Mouse (Mus musculus) thymus, postnatal 14 days (tissue): ENCODE data around the gene Slc43a2.
"Not testable (repeated sequence)": the region's sequence is repeated elsewhere in the genome, so short reads cannot be mapped to it uniquely, and the experiment has no call there.

Experiments used
- DNase-seq: peaks from one replicate; pipeline ENCODE4 v3.0.0; 2021

The Slc43a2 gene

DNA sequence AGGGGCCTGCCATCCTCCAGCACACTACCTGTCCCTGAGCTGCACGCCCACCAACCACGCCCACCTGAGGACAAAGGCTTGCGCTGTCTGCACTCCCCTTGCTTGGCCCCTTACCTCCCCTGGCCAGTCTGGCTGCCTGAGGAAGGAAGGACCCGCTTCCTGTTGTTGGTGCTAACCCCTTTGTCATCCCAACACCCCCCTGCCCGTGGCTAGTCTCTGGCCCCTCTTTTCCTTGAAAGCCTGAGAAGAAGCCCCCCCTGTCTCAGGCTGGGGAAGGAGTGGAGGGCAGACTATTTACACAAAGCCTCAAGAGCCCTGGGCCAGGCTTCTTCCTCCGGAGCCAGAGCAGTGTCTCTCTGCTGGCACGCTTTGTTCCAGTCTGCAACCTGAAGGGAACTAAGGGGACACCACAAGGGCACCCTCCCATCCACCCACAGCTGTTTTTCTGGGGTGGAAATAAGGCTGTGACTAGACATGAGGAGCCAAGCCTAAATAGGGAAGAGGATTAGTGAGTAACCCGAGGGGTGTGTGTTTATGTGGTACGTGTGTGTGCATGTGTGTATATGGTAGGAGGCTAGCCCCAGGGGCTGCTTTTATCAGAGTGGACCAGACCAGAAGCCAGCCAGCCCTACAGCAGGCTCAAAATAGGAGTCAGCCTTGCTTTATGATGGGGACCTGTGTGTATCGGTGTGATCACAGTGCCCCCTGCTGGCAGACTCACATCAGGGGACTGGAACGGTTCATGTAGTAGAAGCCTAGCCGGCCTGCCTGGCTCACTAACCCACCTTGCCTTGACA, 41.6 kb downstream of the Slc43a2 start:
- peak; percentile 94 for DNase-seq

- no peak for DNase-seq
Observed at GRCm38 (mm10) chr11:75574378-75575123, 43.1 kb downstream of the Slc43a2 start.

DNA sequence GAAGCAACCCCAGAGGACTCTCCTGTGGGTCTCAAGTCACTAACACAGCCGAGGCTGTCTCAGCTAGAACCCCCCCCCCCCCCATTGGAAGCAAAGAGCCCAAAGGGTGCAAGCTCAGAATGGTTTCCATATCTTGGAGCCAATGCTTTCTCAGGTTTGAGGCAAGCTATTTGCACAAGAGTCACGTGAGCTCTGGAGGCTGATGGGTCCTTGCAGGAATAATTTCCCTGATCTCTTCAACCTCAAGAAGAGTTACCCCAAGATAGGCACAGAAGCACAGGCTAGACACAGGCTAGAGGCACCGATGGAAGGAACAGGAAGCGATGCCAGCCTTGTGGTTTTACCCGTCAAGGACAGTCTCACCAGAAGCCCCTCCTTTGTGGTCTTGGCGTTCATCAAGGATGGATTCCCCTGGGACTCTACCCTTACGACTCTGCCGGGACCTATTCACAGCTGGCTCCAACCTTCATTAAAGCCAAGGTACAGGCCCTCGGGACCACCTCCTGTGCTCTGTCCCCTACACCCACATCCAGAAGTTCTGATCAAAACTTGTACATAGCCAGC, 44.1 kb downstream of the Slc43a2 start:
- no peak for DNase-seq

DNA sequence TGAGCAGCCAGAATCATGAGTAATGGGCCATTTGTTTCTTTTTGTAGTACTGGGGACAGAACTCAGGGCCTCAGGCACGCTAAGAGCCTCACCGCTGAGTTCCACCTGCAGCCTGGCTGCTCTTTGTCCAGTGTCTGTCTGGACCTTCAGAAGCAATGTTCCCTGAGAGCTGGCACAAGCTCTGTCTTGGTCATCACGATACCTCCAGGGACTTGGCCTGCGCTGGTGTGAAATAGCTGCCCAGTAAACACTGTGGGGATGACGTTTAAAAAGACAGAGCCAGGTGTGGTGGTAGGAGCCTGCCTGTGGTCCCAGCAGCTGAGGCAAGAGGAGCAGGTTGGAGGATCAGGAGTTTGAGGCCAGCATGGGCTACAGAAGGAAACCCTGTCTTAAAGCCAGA, 47.1 kb downstream of the Slc43a2 start:
- no peak for DNase-seq

DNA sequence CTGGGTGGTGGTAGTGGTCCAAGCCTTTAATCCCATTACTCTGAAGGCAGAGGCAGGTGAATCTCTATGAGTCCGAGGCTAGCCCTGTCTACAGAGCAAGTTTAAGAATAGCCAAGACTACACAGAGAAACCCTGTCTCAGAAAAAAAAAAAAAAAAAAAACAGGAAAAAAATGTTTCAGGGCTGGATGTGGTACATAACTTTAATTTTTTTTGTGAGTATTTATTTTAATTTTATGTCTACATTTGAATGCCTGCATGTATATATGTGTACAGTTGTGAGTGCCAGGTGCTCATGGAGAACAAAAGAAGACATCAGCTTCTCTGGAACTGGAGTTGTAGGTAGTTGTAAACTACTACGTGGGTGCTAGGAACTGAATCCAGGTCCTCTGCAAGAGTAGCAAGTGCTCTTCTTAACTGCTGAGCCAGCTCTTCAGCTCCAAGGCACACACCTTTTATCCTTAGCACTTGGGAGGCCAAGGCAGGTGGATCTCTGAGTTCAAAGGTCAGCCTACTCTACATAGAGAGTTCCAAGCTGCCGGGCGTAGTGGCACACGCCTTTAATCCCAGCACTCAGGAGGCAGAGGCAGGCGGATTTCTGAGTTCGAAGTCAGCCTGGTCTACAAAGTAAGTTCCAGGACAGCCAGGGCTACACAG, 50.1 kb downstream of the Slc43a2 start:
- DNase-seq = no peak

DNA sequence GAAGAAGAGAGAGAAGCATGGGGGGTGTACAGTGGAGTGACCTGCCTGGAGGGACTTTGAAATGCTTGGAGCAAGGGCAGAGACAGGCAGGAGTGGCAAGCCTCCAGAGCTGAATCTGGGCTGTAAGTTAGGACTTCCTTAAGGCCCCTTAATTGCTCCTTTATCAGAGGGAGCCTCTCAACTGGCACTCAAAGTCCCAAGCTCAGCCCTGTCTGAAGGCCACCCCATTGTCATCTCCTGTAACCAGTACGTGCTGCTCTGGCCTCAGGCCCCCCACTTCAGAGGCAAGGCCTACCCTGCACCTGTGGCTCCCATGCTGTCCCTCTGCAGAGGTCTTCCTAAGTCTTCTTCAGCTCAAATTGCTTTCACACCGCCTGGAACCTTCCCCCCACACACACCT, 52.0 kb downstream of the Slc43a2 start:
- DNase-seq = no peak

DNA sequence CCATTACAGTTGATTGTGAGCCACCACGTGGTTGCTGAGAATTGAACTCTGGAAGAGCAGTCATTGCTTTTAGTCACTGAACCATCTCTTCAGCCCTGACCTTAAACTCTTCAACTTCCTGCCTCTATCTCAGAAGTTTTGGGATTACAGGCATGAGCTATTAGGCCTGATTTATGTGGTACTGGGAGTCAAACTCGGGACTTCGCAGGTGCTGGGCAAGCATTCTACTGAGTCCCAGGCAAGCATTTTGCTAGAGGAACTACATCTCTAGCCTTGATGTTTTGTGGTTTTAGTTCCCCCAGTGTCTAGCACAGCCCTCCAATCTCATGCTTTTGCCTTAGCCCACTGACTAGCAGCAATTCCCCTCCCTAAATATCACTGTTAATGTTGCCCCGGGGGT, 53.6 kb downstream of the Slc43a2 start:
- no peak for DNase-seq

GRCm38 (mm10) chr11:75585978-75586377, 54.5 kb downstream of the Slc43a2 start:
- no peak for DNase-seq

- no peak for DNase-seq
Observed at GRCm38 (mm10) chr11:75586963-75587362, 55.5 kb downstream of the Slc43a2 start.

- peak; percentile 97 for DNase-seq
Observed at GRCm38 (mm10) chr11:75587493-75588284, 56.2 kb downstream of the Slc43a2 start, which contains the start of gene Pitpna. TSS of gene Pitpna (plus strand) at chr11:75588097.

DNA sequence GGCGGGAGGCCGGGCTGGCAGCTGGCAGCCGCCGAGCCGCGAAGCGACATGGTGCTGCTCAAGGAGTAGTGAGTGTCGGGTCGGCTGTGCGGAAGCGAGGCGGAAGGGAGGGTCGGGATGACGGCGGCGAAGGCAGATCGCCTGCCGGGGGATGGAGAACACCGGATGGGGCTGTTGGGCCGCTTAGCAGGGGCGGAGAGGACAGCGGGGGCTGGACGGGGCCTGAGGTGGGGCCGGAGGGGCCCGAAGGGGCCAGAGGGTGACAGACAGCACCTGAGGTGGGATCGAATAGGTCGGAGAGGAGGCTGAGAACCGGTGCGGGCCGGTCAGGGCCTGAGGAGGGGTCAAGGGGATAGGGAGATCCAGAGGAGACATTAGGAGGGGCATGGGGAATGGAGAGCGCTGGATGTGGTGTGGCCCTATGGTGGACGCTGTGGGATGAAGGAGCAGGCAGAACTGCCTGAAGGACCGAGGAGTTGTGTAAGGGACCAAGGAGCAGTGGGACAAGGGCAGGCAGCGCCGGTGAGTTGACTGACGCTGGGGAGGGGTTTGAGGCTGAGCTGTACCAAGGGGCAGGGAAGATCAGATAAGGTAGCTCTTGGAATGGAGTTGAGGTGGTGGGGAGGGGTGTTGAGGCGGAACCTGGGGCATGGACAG, 56.9 kb downstream of the Slc43a2 start:
- peak; percentile 89 for DNase-seq

DNA sequence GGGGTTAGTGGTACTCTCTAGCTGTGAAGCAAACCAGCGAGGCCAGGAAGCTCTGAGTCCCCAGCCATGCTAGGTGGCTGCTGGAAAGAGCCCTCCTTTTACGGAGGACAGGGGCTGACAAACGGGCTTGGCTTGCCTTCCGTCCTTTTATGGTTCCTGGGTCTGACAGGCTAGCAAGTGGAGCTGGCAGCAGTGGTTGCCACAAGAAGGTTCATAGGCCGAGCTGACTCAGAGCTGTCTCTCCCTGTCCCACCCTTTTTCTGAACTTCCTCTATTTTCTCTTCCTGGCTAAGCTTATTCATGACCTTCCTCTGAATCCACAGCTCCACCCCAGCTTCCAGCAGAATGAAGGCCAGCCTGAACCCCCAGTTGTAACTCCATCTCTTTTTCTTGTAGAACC, 61.1 kb downstream of the Slc43a2 start:
- DNase-seq = no peak

DNA sequence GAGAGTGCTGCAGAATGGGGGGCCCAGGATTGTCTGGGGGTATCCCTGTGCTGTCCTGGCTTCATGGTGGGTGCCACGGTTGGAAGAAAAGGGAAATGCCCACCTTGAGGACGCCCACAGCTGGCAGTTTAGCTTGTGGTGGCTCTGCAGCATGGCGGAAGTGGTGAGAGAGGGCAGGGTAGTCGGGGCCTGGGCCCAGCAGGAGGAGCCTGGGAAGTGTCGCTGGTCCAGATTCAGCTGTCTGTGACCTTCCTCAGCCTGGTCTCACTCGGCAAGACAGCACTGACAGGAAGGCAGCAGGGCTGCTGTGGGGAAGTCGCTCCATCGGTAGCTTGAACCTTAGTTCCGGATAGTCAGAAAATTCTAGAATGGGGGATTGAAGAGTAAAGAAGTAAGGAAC, 62.9 kb downstream of the Slc43a2 start:
- peak; percentile 56 for DNase-seq

- DNase-seq = no peak
Observed at GRCm38 (mm10) chr11:75595404-75595803, 63.9 kb downstream of the Slc43a2 start.

GRCm38 (mm10) chr11:75595816-75596215, 64.3 kb downstream of the Slc43a2 start:
- no peak for DNase-seq

- no peak for DNase-seq
Observed at GRCm38 (mm10) chr11:75596726-75597255, 65.3 kb downstream of the Slc43a2 start.

DNA sequence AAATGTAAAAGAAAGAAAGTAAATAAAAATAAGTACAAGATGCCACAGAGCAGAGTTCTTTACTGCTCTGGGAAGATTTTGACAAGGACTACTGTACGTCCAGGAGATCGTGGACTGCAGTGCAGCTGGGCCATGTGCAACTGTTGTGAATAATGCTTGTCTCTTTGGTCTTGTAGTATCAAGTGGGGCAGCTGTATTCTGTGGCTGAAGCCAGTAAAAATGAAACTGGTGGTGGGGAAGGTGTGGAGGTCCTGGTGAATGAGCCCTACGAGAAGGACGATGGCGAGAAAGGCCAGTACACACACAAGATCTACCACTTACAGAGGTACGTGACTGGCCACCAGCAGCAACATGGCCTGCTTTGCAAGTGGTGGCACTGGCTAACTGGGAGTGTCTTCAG, 66.5 kb downstream of the Slc43a2 start:
- no peak for DNase-seq

GRCm38 (mm10) chr11:75599802-75600201, 68.3 kb downstream of the Slc43a2 start:
- DNase-seq = not testable (repeated sequence)

DNA sequence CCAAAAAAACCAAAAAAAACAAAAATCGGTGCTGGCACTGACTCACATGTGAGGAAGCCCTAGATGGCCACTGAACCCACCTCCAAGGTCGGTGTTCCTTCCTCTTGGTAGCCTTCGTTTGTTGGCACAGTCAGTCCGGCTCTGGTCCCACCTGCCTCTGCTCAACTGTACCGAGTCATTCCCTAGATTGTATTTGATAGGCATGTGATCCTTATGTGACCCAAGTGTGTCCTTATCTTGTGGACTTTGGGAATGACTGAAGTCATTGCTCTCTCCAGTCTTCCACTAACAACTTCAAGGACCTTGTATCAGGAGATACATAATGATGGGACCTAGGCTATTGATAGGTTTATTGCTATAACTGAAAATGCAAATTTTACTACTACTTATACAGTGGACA, 73.3 kb downstream of the Slc43a2 start:
- no peak for DNase-seq

GRCm38 (mm10) chr11:75605318-75605717, 73.8 kb downstream of the Slc43a2 start:
- no peak for DNase-seq

- DNase-seq = no peak
Observed at GRCm38 (mm10) chr11:75608776-75609175, 77.3 kb downstream of the Slc43a2 start.

- no peak for DNase-seq
Observed at GRCm38 (mm10) chr11:75610021-75610420, 78.5 kb downstream of the Slc43a2 start.
